Mouse (Mus musculus) stomach, embryonic 14.5 days (tissue): ENCODE results near the gene Ctnnd2. TPM values are rescaled to one million over a fixed set of nuclear protein-coding genes. Genes with fewer than 3 reads are reported as not detected.
A peak's percentile ranks its signal among the peaks of the same experiment; 100 is the strongest.
"Not testable (repeated sequence)": the region's sequence is repeated elsewhere in the genome, so short reads cannot be mapped to it uniquely, and the experiment has no call there.

Experiments
- ATAC-seq: fragments of 200-750 bp; cut with Nextera tagmentation; 2 replicates; pipeline ENCODE4 v1.8.0; 2017; ENCODE audit warnings: low read depth, moderate TSS enrichment; ENCODE audit not compliant: insufficient number of reproducible peaks, insufficient read depth, low FRiP score
- H3K27ac ChIP-seq: fragments of 300-500 bp; sonication (generic); 2 replicates; pipeline ENCODE4 v1.5.1; 2014; ENCODE audit warnings: mild to moderate bottlenecking, low read length, moderate library complexity, mixed read lengths
- H3K27me3 ChIP-seq: fragments of 300-500 bp; sonication (generic); 2 replicates; pipeline ENCODE4 v1.6.1; 2014; ENCODE audit warnings: low read length, control low read depth, mixed read lengths; ENCODE audit not compliant: control insufficient read depth, insufficient read depth
- H3K36me3 ChIP-seq: fragments of 300-500 bp; sonication (generic); 2 replicates; pipeline ENCODE4 v1.6.1; 2014; ENCODE audit warnings: mild to moderate bottlenecking, control low read depth, low read length, moderate library complexity, mixed read lengths; ENCODE audit not compliant: control insufficient read depth, insufficient read depth
- H3K4me1 ChIP-seq: fragments of 300-500 bp; sonication (generic); 2 replicates; pipeline ENCODE4 v1.6.1; 2014; ENCODE audit warnings: low read length, control low read depth, mixed read lengths; ENCODE audit not compliant: control insufficient read depth, insufficient read depth
- H3K4me2 ChIP-seq: fragments of 300-500 bp; sonication (generic); replicated peaks from 2 replicates; pipeline ENCODE4 v1.6.1; 2014; ENCODE audit warnings: low read depth, low read length, control low read depth
- H3K4me3 ChIP-seq: fragments of 300-500 bp; sonication (generic); 2 replicates; pipeline ENCODE4 v1.5.1; 2014; ENCODE audit warnings: low read depth, low read length, control low read depth
- H3K9ac ChIP-seq: fragments of 300-500 bp; sonication (generic); replicated peaks from 2 replicates; pipeline ENCODE4 v1.6.1; 2014; ENCODE audit warnings: low read depth, mild to moderate bottlenecking, control low read depth, low read length, moderate library complexity, mixed read lengths
- H3K9me3 ChIP-seq: fragments of 300-500 bp; sonication (generic); 2 replicates; pipeline ENCODE4 v1.6.1; 2016; ENCODE audit warnings: low read depth, low read length, control low read depth; ENCODE audit not compliant: control insufficient read depth
- WGBS: fragments of 180-500 bp; shearing (Covaris S2); extraction: QIAGEN DNeasy Blood & Tissue Kit; methylation state at CpG from one replicate; pipeline ENCODE4 v1.1.7; 2014; 5-methylcytosine and 5-hydroxymethylcytosine counted together
- polyA plus RNA-seq: library from polyadenylated mRNA; unstranded; fragments of >200 nt; fragmentation: Nextera tagmentation; extraction: Ambion mirVana; gene quantifications from 2 replicates; pipeline ENCODE4 v1.2.1, GENCODE M21; 2014

The Ctnnd2 gene
- 6.7 and 7.2 TPM in 2 replicates for polyA plus RNA-seq

GRCm38 (mm10) chr15:30172391-30173281 is at the start of gene Ctnnd2:
Ctnnd2 (plus strand) TSS chr15:30172593.
- Histone ChIP-seq H3K4me2 (peak within 1 kb of the TSS; percentile 89), H3K27ac (no peak within 1 kb of the TSS), H3K9me3 (no peaks in the 10 kb centered on the region), H3K4me3 (peak within 1 kb of the TSS; percentile 56), H3K36me3 (no peaks in the 10 kb centered on the region), H3K4me1 (no peaks in the 10 kb centered on the region), H3K9ac (peak within 1 kb of the TSS; percentile 25; the same call in 1 of the 2 replicates), H3K27me3 (peaks cover 10% of the 10 kb centered on the region; the same call in 1 of the 2 replicates)
- peak; percentile 86 for ATAC-seq
- 1% methylated on average over 104 of the region's 136 CpGs for WGBS

DNA sequence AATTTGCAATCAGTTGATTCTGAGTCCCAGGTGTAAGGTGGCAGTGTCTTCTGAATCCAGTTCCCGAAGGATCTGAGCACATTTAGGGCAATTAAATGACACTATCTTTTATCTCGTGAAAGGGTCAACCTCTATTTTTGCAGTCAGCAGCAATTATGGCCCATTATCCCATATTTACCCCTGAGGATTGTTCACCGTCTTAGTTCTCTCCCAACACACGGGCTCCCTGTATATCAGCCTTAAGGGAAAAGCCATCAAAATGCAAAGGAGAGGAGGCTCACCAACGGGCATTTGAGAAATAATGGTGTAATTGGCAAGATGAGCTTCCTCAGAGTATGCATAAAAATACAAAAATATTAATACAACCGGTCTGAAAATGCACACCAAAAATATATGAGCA is 41.7 kb upstream of the Ctnnd2 start:
- Histone ChIP-seq H3K4me2 (no peak overlapping the region), H3K4me3 (no peak overlapping the region), H3K9me3 (no peaks in the 10 kb centered on the region), H3K27me3 (no peaks in the 10 kb centered on the region), H3K4me1 (no peaks in the 10 kb centered on the region), H3K27ac (no peak overlapping the region), H3K9ac (no peak overlapping the region), H3K36me3 (no peaks in the 10 kb centered on the region)
- WGBS, result 75% methylated on average over 6 of the region's 6 CpGs
- ATAC-seq, result no peak

DNA sequence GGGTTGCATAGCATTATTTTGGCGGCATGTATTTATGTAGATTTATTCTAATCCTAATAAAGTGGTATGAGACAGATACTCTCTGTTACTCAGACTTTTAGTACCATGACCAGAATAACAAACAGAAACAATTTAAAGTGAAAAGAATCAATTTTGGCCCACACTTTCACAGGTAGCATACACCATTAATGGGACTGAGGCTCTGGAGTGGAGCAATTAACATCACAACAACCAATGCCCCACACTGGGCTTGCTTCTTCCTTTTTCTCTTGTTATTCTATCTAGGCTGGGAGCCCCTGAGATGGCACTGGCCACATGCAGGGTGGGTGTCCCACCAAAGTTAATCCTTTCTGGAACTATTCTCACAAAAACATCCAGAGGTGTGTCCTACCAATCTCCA is 32.8 kb upstream of the Ctnnd2 start:
- WGBS, result 45% methylated on average over 1 of the region's 1 CpGs
- not testable (repeated sequence) for H3K9me3 ChIP-seq, H3K4me1 ChIP-seq, H3K27me3 ChIP-seq, H3K36me3 ChIP-seq, ATAC-seq, H3K4me2 ChIP-seq, H3K9ac ChIP-seq, H3K27ac ChIP-seq, H3K4me3 ChIP-seq

- H3K9me3 ChIP-seq, result no peaks in the 10 kb centered on the region
- no peak overlapping the region for H3K27ac ChIP-seq
- no peak overlapping the region for H3K4me3 ChIP-seq
- H3K4me1 ChIP-seq, result no peaks in the 10 kb centered on the region
- no peaks in the 10 kb centered on the region for H3K36me3 ChIP-seq
- no peaks in the 10 kb centered on the region for H3K27me3 ChIP-seq
- WGBS, result 76% methylated on average over 2 of the region's 2 CpGs
- no peak for ATAC-seq
- H3K9ac ChIP-seq, result no peak overlapping the region
- H3K4me2 ChIP-seq, result no peak overlapping the region
Measured at GRCm38 (mm10) chr15:30145413-30145812, 27.0 kb upstream of the Ctnnd2 start.

DNA sequence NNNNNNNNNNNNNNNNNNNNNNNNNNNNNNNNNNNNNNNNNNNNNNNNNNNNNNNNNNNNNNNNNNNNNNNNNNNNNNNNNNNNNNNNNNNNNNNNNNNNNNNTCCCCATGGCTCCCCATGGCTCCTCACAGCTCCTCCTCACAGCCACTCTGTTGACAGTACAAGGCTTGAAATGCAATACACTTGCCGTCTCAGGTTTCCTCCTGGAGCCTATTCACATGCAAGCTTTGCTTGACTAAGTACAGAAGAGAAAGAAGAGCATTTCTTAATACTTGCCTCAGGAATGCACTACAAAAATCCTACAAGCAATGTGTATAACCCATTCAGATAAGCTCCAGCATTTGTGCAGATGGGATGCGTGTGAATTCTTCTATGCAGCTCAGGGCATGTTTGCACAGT is 20.2 kb upstream of the Ctnnd2 start:
- Histone ChIP-seq H3K27ac (no peak overlapping the region), H3K9me3 (no peaks in the 10 kb centered on the region), H3K4me1 (no peaks in the 10 kb centered on the region), H3K9ac (no peak overlapping the region), H3K4me3 (no peak overlapping the region), H3K27me3 (no peaks in the 10 kb centered on the region), H3K36me3 (no peaks in the 10 kb centered on the region), H3K4me2 (no peak overlapping the region)
- ATAC-seq, result no peak
- 38% methylated on average over 2 of the region's 2 CpGs for WGBS

DNA sequence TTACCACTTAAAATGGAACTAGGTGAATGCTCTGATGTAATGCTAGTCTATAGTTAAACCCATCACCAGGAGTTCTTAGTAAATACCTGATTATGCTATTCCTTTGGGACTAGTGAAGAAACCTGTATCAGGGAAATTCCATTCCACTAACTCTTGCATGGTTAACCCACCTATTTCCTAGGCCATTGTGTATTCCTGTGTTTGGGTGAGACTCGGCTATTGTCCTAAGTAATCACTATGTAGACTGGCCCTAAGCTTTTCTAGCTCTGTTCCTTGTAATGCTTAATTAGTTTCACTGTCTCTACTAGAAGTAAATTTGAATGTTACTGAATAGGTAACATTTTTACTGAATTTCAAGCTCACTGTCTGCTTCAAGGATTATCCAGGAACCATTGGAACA is 14.4 kb upstream of the Ctnnd2 start:
- Histone ChIP-seq H3K4me2 (no peak overlapping the region), H3K4me3 (no peak overlapping the region), H3K36me3 (no peaks in the 10 kb centered on the region), H3K9me3 (no peaks in the 10 kb centered on the region), H3K9ac (no peak overlapping the region), H3K27ac (no peak overlapping the region), H3K4me1 (no peaks in the 10 kb centered on the region), H3K27me3 (no peaks in the 10 kb centered on the region)
- no peak for ATAC-seq
- WGBS, result 84% methylated on average over 1 of the region's 1 CpGs

DNA sequence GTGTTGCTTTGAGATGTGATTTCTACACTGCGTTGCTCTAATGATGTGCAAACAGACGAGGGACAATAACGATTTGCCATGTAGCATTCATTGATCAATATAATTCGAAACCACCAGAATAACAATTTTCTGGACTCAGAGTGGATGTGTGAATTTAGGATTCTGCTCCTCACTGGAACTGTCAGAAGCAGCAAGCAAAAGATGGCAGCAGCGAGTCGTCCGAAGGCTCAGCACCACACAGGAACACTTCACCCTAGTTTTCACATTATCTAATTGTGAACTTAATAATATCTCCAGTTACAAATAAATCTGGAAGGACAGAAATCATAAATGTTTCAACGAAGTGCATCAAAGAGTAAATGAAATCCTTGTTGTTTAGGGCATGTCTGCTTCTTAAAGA is 2.4 kb upstream of the Ctnnd2 start:
- H3K27ac ChIP-seq, result no peak overlapping the region
- H3K9me3 ChIP-seq, result no peaks in the 10 kb centered on the region
- H3K4me2 ChIP-seq, result no peak overlapping the region
- no peaks in the 10 kb centered on the region for H3K4me1 ChIP-seq
- 72% methylated on average over 8 of the region's 8 CpGs for WGBS
- H3K9ac ChIP-seq, result no peak overlapping the region
- no peak overlapping the region for H3K4me3 ChIP-seq
- H3K36me3 ChIP-seq, result no peaks in the 10 kb centered on the region
- ATAC-seq, result no peak
- peaks cover 10% of the 10 kb centered on the region; the same call in 1 of the 2 replicates for H3K27me3 ChIP-seq

GRCm38 (mm10) chr15:30171493-30172195 is 749 bp upstream of the Ctnnd2 start:
- H3K4me2 ChIP-seq, result peak overlapping the region; percentile 89
- no peaks in the 10 kb centered on the region for H3K9me3 ChIP-seq
- no peaks in the 10 kb centered on the region for H3K36me3 ChIP-seq
- H3K4me1 ChIP-seq, result no peaks in the 10 kb centered on the region
- peak overlapping the region; percentile 56 for H3K4me3 ChIP-seq
- H3K27ac ChIP-seq, result no peak overlapping the region
- no peak for ATAC-seq
- H3K9ac ChIP-seq, result peak overlapping the region; percentile 25; the same call in 1 of the 2 replicates
- WGBS, result 19% methylated on average over 11 of the region's 11 CpGs
- peaks cover 10% of the 10 kb centered on the region; the same call in 1 of the 2 replicates for H3K27me3 ChIP-seq
